Mouse (Mus musculus) limb, embryonic 14.5 days (tissue): ENCODE data around the gene Ndel1. TPM values are rescaled to one million over a fixed set of nuclear protein-coding genes. Genes with fewer than 3 reads are reported as not detected.

ENCODE experiments used
- ATAC-seq: fragments of 200-750 bp; cut with Nextera tagmentation; 2 replicates; pipeline ENCODE4 v1.8.0; 2017; ENCODE audit warnings: low read depth, moderate number of reproducible peaks, moderate TSS enrichment; ENCODE audit not compliant: low FRiP score
- DNase-seq: peaks from one replicate; pipeline ENCODE4 v3.0.0-alpha.2; 2015; ENCODE audit warnings: low spot score
- H3K27ac ChIP-seq: fragments of 300-500 bp; sonication (generic); replicated peaks from 2 replicates; pipeline ENCODE4 v1.5.1; 2014; ENCODE audit warnings: low read depth, mild to moderate bottlenecking, low read length, moderate library complexity, mixed read lengths
- H3K27me3 ChIP-seq: fragments of 300-500 bp; sonication (generic); 2 replicates; pipeline ENCODE4 v1.6.1; 2014; ENCODE audit warnings: low read length, mixed read lengths; ENCODE audit not compliant: control insufficient read depth, insufficient read depth
- H3K36me3 ChIP-seq: fragments of 300-500 bp; sonication (generic); 2 replicates; pipeline ENCODE4 v1.6.1; 2014; ENCODE audit warnings: mild to moderate bottlenecking, low read length, moderate library complexity, mixed read lengths; ENCODE audit not compliant: control insufficient read depth, insufficient read depth
- H3K4me1 ChIP-seq: fragments of 300-500 bp; sonication (generic); 2 replicates; pipeline ENCODE4 v1.6.1; 2014; ENCODE audit warnings: antibody characterized with exemption, low read length, mixed read lengths; ENCODE audit not compliant: control insufficient read depth, insufficient read depth
- H3K4me2 ChIP-seq: fragments of 300-500 bp; sonication (generic); replicated peaks from 2 replicates; pipeline ENCODE4 v1.6.1; 2014; ENCODE audit warnings: low read depth, mild to moderate bottlenecking, low read length, moderate library complexity; ENCODE audit not compliant: severe bottlenecking
- H3K4me3 ChIP-seq: fragments of 300-500 bp; sonication (generic); replicated peaks from 2 replicates; pipeline ENCODE4 v1.5.1; 2014; ENCODE audit warnings: low read length
- H3K9ac ChIP-seq: fragments of 300-500 bp; sonication (generic); 2 replicates; pipeline ENCODE4 v1.6.1; 2014; ENCODE audit warnings: mild to moderate bottlenecking, low read depth, low read length, moderate library complexity; ENCODE audit not compliant: severe bottlenecking
- H3K9me3 ChIP-seq: fragments of 300-500 bp; sonication (generic); 2 replicates; pipeline ENCODE4 v1.6.1; 2016; ENCODE audit warnings: low read length; ENCODE audit not compliant: control insufficient read depth
- POLR2A ChIP-seq: fragments of 200-500 bp; IDR thresholded peaks from 2 replicates; pipeline ENCODE4 v1.8.0; 2012; ENCODE audit warnings: inconsistent platforms, mild to moderate bottlenecking, moderate library complexity, borderline replicate concordance; ENCODE audit not compliant: insufficient read depth, insufficient read length; ENCODE audit errors: extremely low read depth
- WGBS: fragments of 180-500 bp; shearing (Covaris S2); extraction: QIAGEN DNeasy Blood & Tissue Kit; methylation state at CpG from one replicate; pipeline ENCODE4 v1.1.7; 2014; 5-methylcytosine and 5-hydroxymethylcytosine counted together
- polyA plus RNA-seq, 2 experiments: library from polyadenylated mRNA; depleted of rRNA in 1 of 2; stranded (reverse) in 1 of 2; unstranded in 1 of 2; fragments of >200 nt; fragmentation: Nextera tagmentation in 1 of 2; extraction: Ambion mirVana in 1 of 2; gene quantifications; 2 replicates each; pipeline versions ENCODE4 v1.2.1 to v1.2.3; 2012 to 2014

Gene Ndel1
- polyA plus RNA-seq, 2 experiments = 85.7 to 91.8 TPM

DNA sequence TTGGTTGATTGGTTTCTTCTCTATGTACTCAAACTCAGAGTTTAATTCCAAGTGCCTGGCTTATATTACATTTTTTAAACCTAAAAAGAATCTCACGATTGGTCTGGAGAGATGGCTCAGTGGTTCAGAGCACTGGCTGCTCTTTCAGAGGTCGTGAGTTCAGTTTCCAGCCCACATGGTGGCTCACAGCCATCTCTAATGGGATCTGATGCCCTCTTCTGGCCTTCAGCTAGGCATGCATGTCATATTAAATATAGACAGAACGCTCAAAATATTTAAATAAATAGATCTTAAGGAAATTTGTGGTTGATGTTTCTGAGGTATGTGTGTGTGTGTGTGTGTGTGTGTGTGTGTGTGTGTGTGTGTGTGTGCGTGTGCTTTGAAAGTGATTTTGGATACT is 66.5 kb downstream of the Ndel1 start:
- no peak for TF ChIP-seq POLR2A
- H3K36me3 ChIP-seq = peaks cover 99% of the 10 kb centered on the region
- no peaks in the 10 kb centered on the region for H3K9me3 ChIP-seq
- no peaks in the 10 kb centered on the region for H3K4me1 ChIP-seq
- H3K4me2 ChIP-seq = no peak overlapping the region
- no peak overlapping the region for H3K9ac ChIP-seq
- 77% methylated on average over 4 of the region's 4 CpGs for WGBS
- ATAC-seq = no peak
- DNase-seq = no peak
- H3K27me3 ChIP-seq = no peaks in the 10 kb centered on the region
- H3K4me3 ChIP-seq = no peak overlapping the region
- no peak overlapping the region for H3K27ac ChIP-seq

DNA sequence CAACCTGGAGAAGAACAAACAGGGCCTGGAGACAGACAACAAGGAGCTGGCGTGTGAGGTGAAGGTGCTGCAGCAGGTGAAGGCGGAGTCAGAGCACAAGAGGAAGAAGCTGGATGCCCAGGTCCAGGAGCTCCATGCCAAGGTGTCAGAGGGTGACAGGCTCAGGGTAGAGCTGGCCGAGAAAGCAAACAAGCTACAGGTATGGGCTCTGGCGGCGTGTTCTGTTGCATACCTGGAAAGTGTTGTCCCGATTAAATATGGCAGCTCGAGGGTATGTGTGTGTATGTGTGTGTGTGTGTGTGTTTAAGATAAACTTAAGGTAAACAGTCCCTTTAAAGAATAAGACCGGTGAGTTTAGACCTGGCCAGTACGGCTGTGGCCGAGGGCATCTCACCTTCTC is 73.4 kb downstream of the Ndel1 start:
- DNase-seq = no peak
- no peak overlapping the region for H3K4me3 ChIP-seq
- H3K4me2 ChIP-seq = no peak overlapping the region
- H3K9ac ChIP-seq = no peak overlapping the region
- H3K27me3 ChIP-seq = no peaks in the 10 kb centered on the region
- TF ChIP-seq POLR2A = no peak
- no peak for ATAC-seq
- H3K9me3 ChIP-seq = no peaks in the 10 kb centered on the region
- H3K4me1 ChIP-seq = no peaks in the 10 kb centered on the region
- no peak overlapping the region for H3K27ac ChIP-seq
- H3K36me3 ChIP-seq = peaks cover 94% of the 10 kb centered on the region
- 96% methylated on average over 10 of the region's 10 CpGs for WGBS

DNA sequence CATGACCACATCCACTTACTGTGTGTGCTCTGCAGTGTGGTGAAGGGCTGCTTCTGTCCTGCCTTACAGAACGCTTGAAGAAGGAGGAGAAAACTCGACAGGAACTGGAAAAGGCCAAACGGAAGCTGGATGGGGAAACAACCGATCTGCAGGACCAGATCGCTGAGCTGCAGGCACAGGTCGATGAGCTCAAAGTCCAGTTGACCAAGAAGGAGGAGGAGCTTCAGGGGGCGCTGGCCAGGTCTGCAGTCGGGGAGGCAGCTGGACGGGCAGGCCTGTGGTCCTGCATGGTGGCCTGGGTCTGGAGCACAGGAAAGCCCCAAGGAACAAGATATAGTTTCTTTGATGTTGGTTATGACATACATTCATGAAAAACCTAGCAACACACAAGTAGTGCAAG is 79.9 kb downstream of the Ndel1 start:
- Histone ChIP-seq H3K4me3 (no peak overlapping the region), H3K27me3 (no peaks in the 10 kb centered on the region), H3K9ac (no peak overlapping the region), H3K4me1 (no peaks in the 10 kb centered on the region), H3K9me3 (no peaks in the 10 kb centered on the region), H3K27ac (no peak overlapping the region), H3K4me2 (no peak overlapping the region), H3K36me3 (peaks cover 94% of the 10 kb centered on the region)
- no peak for ATAC-seq
- 92% methylated on average over 9 of the region's 9 CpGs for WGBS
- no peak for TF ChIP-seq POLR2A
- no peak for DNase-seq

DNA sequence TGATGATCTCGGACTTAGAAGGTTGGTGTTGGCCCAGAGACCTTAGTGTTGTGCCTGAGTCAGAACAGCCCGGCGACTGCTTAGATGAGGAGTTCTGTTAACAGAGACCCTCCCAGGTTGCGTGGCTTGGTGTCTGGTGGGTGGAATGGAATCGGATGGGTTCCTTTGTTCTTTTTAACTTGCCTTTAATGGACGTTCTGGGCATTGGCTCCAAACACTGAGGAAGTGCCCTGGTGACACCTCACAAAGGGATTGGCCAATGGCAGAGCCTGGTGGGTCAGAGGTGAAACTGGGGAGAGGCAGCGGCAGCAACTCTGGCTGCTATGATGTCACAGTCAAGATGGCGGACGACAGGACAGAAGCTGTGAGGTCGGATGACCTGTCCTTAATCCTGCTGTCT is 80.9 kb downstream of the Ndel1 start:
- Histone ChIP-seq H3K4me1 (no peaks in the 10 kb centered on the region), H3K27ac (no peak overlapping the region), H3K9me3 (no peaks in the 10 kb centered on the region), H3K27me3 (no peaks in the 10 kb centered on the region), H3K9ac (no peak overlapping the region), H3K4me2 (no peak overlapping the region), H3K36me3 (peaks cover 97% of the 10 kb centered on the region), H3K4me3 (no peak overlapping the region)
- WGBS = 91% methylated on average over 10 of the region's 10 CpGs
- no peak for ATAC-seq
- DNase-seq = no peak
- no peak for TF ChIP-seq POLR2A

DNA sequence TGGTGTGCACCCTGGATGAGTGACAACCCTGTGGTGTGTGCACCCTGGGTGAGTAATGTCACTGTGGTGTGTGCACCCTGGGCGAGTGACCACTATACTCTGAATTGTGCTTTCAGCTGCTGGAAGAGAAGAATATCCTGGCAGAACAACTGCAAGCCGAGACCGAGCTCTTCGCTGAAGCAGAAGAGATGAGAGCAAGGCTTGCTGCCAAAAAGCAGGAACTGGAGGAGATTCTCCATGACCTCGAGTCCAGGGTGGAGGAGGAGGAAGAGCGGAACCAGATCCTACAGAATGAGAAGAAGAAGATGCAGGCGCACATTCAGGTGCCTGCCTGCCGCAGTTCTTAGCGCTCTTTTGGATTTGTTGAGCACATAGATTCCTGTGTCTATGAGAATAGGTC is 84.4 kb downstream of the Ndel1 start:
- H3K36me3 ChIP-seq = peaks cover 95% of the 10 kb centered on the region
- no peaks in the 10 kb centered on the region for H3K27me3 ChIP-seq
- WGBS = 94% methylated on average over 9 of the region's 9 CpGs
- ATAC-seq (no peak), DNase-seq (no peak)
- H3K4me1 ChIP-seq = no peaks in the 10 kb centered on the region
- H3K4me2 ChIP-seq = no peak overlapping the region
- H3K9me3 ChIP-seq = no peaks in the 10 kb centered on the region
- TF ChIP-seq POLR2A = no peak
- H3K27ac ChIP-seq = no peak overlapping the region
- H3K4me3 ChIP-seq = no peak overlapping the region
- no peak overlapping the region for H3K9ac ChIP-seq

DNA sequence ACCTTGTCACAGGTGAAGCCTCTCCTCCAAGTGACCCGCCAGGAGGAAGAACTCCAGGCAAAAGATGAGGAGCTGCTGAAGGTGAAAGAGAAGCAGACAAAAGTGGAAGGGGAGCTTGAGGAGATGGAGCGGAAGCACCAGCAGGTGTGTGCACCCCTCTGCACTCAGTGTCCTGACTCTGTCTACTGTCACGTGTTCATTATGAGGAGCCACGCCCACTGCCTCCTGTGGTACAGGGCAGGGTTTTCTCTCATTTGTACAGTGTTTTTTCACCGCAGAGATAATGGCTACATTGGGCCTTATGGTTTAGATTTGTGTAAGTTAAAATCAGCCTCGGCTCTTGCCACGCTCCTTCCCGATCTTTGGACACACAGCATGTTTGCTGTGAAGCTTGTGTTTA is 85.8 kb downstream of the Ndel1 start:
- no peak for ATAC-seq
- no peaks in the 10 kb centered on the region for H3K9me3 ChIP-seq
- no peak overlapping the region for H3K4me2 ChIP-seq
- H3K4me3 ChIP-seq = no peak overlapping the region
- H3K36me3 ChIP-seq = peaks cover 96% of the 10 kb centered on the region
- H3K4me1 ChIP-seq = no peaks in the 10 kb centered on the region
- no peak overlapping the region for H3K27ac ChIP-seq
- 81% methylated on average over 8 of the region's 8 CpGs for WGBS
- no peaks in the 10 kb centered on the region for H3K27me3 ChIP-seq
- no peak for TF ChIP-seq POLR2A
- H3K9ac ChIP-seq = no peak overlapping the region
- no peak for DNase-seq
